Mouse (Mus musculus) lung, embryonic 15.5 days (tissue): Measurements from ENCODE around the gene D7Ertd443e. TPM values are rescaled to one million over a fixed set of nuclear protein-coding genes. Genes with fewer than 3 reads are reported as not detected.

Experiments used
- ATAC-seq: fragments of 200-750 bp; cut with Nextera tagmentation; 2 replicates; pipeline ENCODE4 v1.8.0; 2017; ENCODE audit warnings: moderate number of reproducible peaks, borderline replicate concordance; ENCODE audit not compliant: low FRiP score, low TSS enrichment; ENCODE audit errors: extremely low read depth
- H3K27ac ChIP-seq: fragments of 300-500 bp; sonication (generic); 2 replicates; pipeline ENCODE4 v1.5.1; 2015; ENCODE audit warnings: moderate library complexity, mild to moderate bottlenecking, inconsistent platforms
- H3K27me3 ChIP-seq: fragments of 300-500 bp; sonication (generic); 2 replicates; pipeline ENCODE4 v1.6.1; 2015; ENCODE audit warnings: inconsistent platforms
- H3K36me3 ChIP-seq: fragments of 300-500 bp; sonication (generic); 2 replicates; pipeline ENCODE4 v1.6.1; 2015; ENCODE audit warnings: inconsistent platforms
- H3K4me1 ChIP-seq: fragments of 300-500 bp; sonication (generic); 2 replicates; pipeline ENCODE4 v1.6.1; 2015; ENCODE audit warnings: inconsistent platforms
- H3K4me2 ChIP-seq: fragments of 300-500 bp; sonication (generic); 2 replicates; pipeline ENCODE4 v1.6.1; 2015; ENCODE audit warnings: inconsistent platforms, mild to moderate bottlenecking, moderate library complexity
- H3K4me3 ChIP-seq: fragments of 300-500 bp; sonication (generic); 2 replicates; pipeline ENCODE4 v1.5.1; 2015; ENCODE audit warnings: mild to moderate bottlenecking, inconsistent platforms
- H3K9ac ChIP-seq: fragments of 300-500 bp; sonication (generic); 2 replicates; pipeline ENCODE4 v1.6.1; 2015; ENCODE audit warnings: inconsistent platforms
- H3K9me3 ChIP-seq: fragments of 300-500 bp; sonication (generic); 2 replicates; pipeline ENCODE4 v1.6.1; 2016; ENCODE audit warnings: inconsistent platforms
- WGBS: fragments of 180-500 bp; shearing (Covaris S2); methylation state at CpG from one replicate; pipeline ENCODE4 v1.1.7; 2015; 5-methylcytosine and 5-hydroxymethylcytosine counted together
- polyA plus RNA-seq: library from polyadenylated mRNA; unstranded; fragments of >200 nt; fragmentation: Nextera tagmentation; extraction: Ambion mirVana; gene quantifications from 2 replicates; pipeline ENCODE4 v1.2.1, GENCODE M21; 2015

The D7Ertd443e gene
- polyA plus RNA-seq, 1 experiment from 2014 or later, result 0.31 TPM

- H3K4me1 ChIP-seq, result no peaks in the 10 kb centered on the region
- 55% methylated on average over 5 of the region's 5 CpGs for WGBS
- ATAC-seq, result no peak
These were observed 13.2 kb downstream of the D7Ertd443e start for GRCm38 (mm10) chr7:134372276-134372675.

GRCm38 (mm10) chr7:134369241-134369640, 16.2 kb downstream of the D7Ertd443e start:
- 72% methylated on average over 4 of the region's 4 CpGs for WGBS
- no peak for ATAC-seq
- H3K9ac ChIP-seq, result no peak overlapping the region
- no peaks in the 10 kb centered on the region for H3K4me1 ChIP-seq
- no peaks in the 10 kb centered on the region for H3K27me3 ChIP-seq
- H3K4me2 ChIP-seq, result no peak overlapping the region
- H3K36me3 ChIP-seq, result no peaks in the 10 kb centered on the region
- no peak overlapping the region for H3K27ac ChIP-seq
- no peak overlapping the region for H3K4me3 ChIP-seq
- no peaks in the 10 kb centered on the region for H3K9me3 ChIP-seq

More at GRCm38 (mm10) chr7:134372276-134372675, 13.2 kb downstream of the D7Ertd443e start:
- no peak overlapping the region for H3K9ac ChIP-seq
- no peaks in the 10 kb centered on the region for H3K36me3 ChIP-seq
- no peaks in the 10 kb centered on the region for H3K27me3 ChIP-seq
- H3K27ac ChIP-seq, result no peak overlapping the region
- H3K4me3 ChIP-seq, result no peak overlapping the region
- no peak overlapping the region for H3K4me2 ChIP-seq
- H3K9me3 ChIP-seq, result no peaks in the 10 kb centered on the region

GRCm38 (mm10) chr7:134362257-134362870, 23.1 kb downstream of the D7Ertd443e start:
- ATAC-seq, result no peak
- H3K36me3 ChIP-seq, result no peaks in the 10 kb centered on the region

GRCm38 (mm10) chr7:134348825-134349224, 36.6 kb downstream of the D7Ertd443e start:
- 33% methylated on average over 6 of the region's 6 CpGs for WGBS
- no peak overlapping the region for H3K9ac ChIP-seq
- no peak overlapping the region for H3K4me2 ChIP-seq
- H3K4me3 ChIP-seq, result no peak overlapping the region
- H3K27ac ChIP-seq, result no peak overlapping the region
- peak; percentile 59; the same call in 1 of the 2 replicates for ATAC-seq
- H3K27me3 ChIP-seq, result no peaks in the 10 kb centered on the region
- H3K36me3 ChIP-seq, result no peaks in the 10 kb centered on the region
- no peaks in the 10 kb centered on the region for H3K4me1 ChIP-seq
- no peaks in the 10 kb centered on the region for H3K9me3 ChIP-seq

More at GRCm38 (mm10) chr7:134362257-134362870, 23.1 kb downstream of the D7Ertd443e start:
- Histone ChIP-seq H3K4me1 (no peaks in the 10 kb centered on the region), H3K9ac (no peak overlapping the region), H3K9me3 (no peaks in the 10 kb centered on the region), H3K27me3 (no peaks in the 10 kb centered on the region), H3K4me3 (no peak overlapping the region), H3K27ac (no peak overlapping the region), H3K4me2 (no peak overlapping the region)
- 81% methylated on average over 7 of the region's 7 CpGs for WGBS

GRCm38 (mm10) chr7:134342202-134342601, 43.3 kb downstream of the D7Ertd443e start:
- 78% methylated on average over 2 of the region's 2 CpGs for WGBS

GRCm38 (mm10) chr7:134335951-134336350, 49.5 kb downstream of the D7Ertd443e start:
- no peaks in the 10 kb centered on the region for H3K9me3 ChIP-seq
- H3K4me2 ChIP-seq, result no peak overlapping the region
- peak; percentile 52 for ATAC-seq
- no peaks in the 10 kb centered on the region for H3K27me3 ChIP-seq
- H3K36me3 ChIP-seq, result no peaks in the 10 kb centered on the region
- peak overlapping the region; percentile 45; the same call in 1 of the 2 replicates for H3K27ac ChIP-seq
- H3K4me3 ChIP-seq, result no peak overlapping the region
- WGBS, result 68% methylated on average over 3 of the region's 3 CpGs
- no peaks in the 10 kb centered on the region for H3K4me1 ChIP-seq
- H3K9ac ChIP-seq, result no peak overlapping the region

More at GRCm38 (mm10) chr7:134342202-134342601, 43.3 kb downstream of the D7Ertd443e start:
- no peak for ATAC-seq
- Histone ChIP-seq H3K9ac (no peak overlapping the region), H3K9me3 (no peaks in the 10 kb centered on the region), H3K4me1 (0 out of 2 replicates have a peak, but pooled peaks cover 10% of the 10 kb centered on the region), H3K36me3 (no peaks in the 10 kb centered on the region), H3K27ac (no peak overlapping the region), H3K4me3 (no peak overlapping the region), H3K27me3 (no peaks in the 10 kb centered on the region), H3K4me2 (no peak overlapping the region)

- 72% methylated on average over 10 of the region's 10 CpGs for WGBS
- no peaks in the 10 kb centered on the region for H3K27me3 ChIP-seq
- H3K36me3 ChIP-seq, result no peaks in the 10 kb centered on the region
- H3K9me3 ChIP-seq, result no peaks in the 10 kb centered on the region
- H3K4me3 ChIP-seq, result no peak overlapping the region
- no peak overlapping the region for H3K27ac ChIP-seq
- no peak overlapping the region for H3K4me2 ChIP-seq
- no peak for ATAC-seq
- no peak overlapping the region for H3K9ac ChIP-seq
- H3K4me1 ChIP-seq, result no peaks in the 10 kb centered on the region
These were observed 64.5 kb downstream of the D7Ertd443e start for GRCm38 (mm10) chr7:134320979-134321378.

GRCm38 (mm10) chr7:134302084-134302483, 83.4 kb downstream of the D7Ertd443e start:
- H3K4me3 ChIP-seq, result no peak overlapping the region
- no peaks in the 10 kb centered on the region for H3K27me3 ChIP-seq
- H3K4me2 ChIP-seq, result no peak overlapping the region
- no peak overlapping the region for H3K27ac ChIP-seq
- ATAC-seq, result no peak
- no peak overlapping the region for H3K9ac ChIP-seq
- WGBS, result 89% methylated on average over 3 of the region's 3 CpGs
- H3K9me3 ChIP-seq, result no peaks in the 10 kb centered on the region; the same call in 1 of the 2 replicates
- H3K4me1 ChIP-seq, result no peaks in the 10 kb centered on the region
- H3K36me3 ChIP-seq, result no peaks in the 10 kb centered on the region

GRCm38 (mm10) chr7:134301285-134301684, 84.2 kb downstream of the D7Ertd443e start:
- WGBS, result 44% methylated on average over 8 of the region's 8 CpGs
- no peaks in the 10 kb centered on the region for H3K27me3 ChIP-seq
- H3K9ac ChIP-seq, result no peak overlapping the region
- H3K4me1 ChIP-seq, result no peaks in the 10 kb centered on the region
- no peaks in the 10 kb centered on the region; the same call in 1 of the 2 replicates for H3K9me3 ChIP-seq
- H3K27ac ChIP-seq, result no peak overlapping the region
- ATAC-seq, result no peak
- no peak overlapping the region for H3K4me3 ChIP-seq
- H3K36me3 ChIP-seq, result no peaks in the 10 kb centered on the region
- H3K4me2 ChIP-seq, result no peak overlapping the region

GRCm38 (mm10) chr7:134292750-134293149, 92.7 kb downstream of the D7Ertd443e start:
- no peak overlapping the region for H3K9ac ChIP-seq
- H3K4me2 ChIP-seq, result no peak overlapping the region
- H3K36me3 ChIP-seq, result no peaks in the 10 kb centered on the region
- peaks cover 36% of the 10 kb centered on the region for H3K4me1 ChIP-seq
- ATAC-seq, result no peak
- no peaks in the 10 kb centered on the region for H3K27me3 ChIP-seq
- no peaks in the 10 kb centered on the region for H3K9me3 ChIP-seq
- no peak overlapping the region for H3K27ac ChIP-seq
- 57% methylated on average over 3 of the region's 3 CpGs for WGBS
- no peak overlapping the region for H3K4me3 ChIP-seq

- Histone ChIP-seq H3K27ac (peak overlapping the region; percentile 44), H3K4me3 (no peak overlapping the region), H3K27me3 (no peaks in the 10 kb centered on the region), H3K4me2 (0 out of 2 replicates have a peak overlapping the region, but pooled peaks have one; percentile 22), H3K9ac (no peak overlapping the region), H3K36me3 (no peaks in the 10 kb centered on the region), H3K9me3 (no peaks in the 10 kb centered on the region), H3K4me1 (peaks cover 47% of the 10 kb centered on the region)
- 27% methylated on average over 7 of the region's 7 CpGs for WGBS
- peak; percentile 79; the same call in 1 of the 2 replicates for ATAC-seq
These were observed 95.7 kb downstream of the D7Ertd443e start for GRCm38 (mm10) chr7:134289611-134290301.

- Histone ChIP-seq H3K4me2 (no peak overlapping the region), H3K9ac (no peak overlapping the region), H3K4me3 (no peak overlapping the region), H3K9me3 (no peaks in the 10 kb centered on the region), H3K27me3 (no peaks in the 10 kb centered on the region), H3K4me1 (peaks cover 47% of the 10 kb centered on the region), H3K36me3 (no peaks in the 10 kb centered on the region), H3K27ac (no peak overlapping the region)
- no peak for ATAC-seq
- 83% methylated on average over 5 of the region's 5 CpGs for WGBS
These were observed 96.3 kb downstream of the D7Ertd443e start for GRCm38 (mm10) chr7:134289126-134289525.
